Mouse (Mus musculus) spleen, adult 12 weeks (tissue): ENCODE data around the gene Olfr357.

ENCODE experiments used
- DNase-seq: peaks from one replicate; pipeline ENCODE4 v3.0.0; 2022; ENCODE audit warnings: low spot score

Olfr357 gene

GRCm38 (mm10) chr2:36993527-36993926, at the start of gene Olfr357:
Gene Olfr357, plus strand, starts transcription at chr2:36993827.
- DNase-seq: no peak

DNA sequence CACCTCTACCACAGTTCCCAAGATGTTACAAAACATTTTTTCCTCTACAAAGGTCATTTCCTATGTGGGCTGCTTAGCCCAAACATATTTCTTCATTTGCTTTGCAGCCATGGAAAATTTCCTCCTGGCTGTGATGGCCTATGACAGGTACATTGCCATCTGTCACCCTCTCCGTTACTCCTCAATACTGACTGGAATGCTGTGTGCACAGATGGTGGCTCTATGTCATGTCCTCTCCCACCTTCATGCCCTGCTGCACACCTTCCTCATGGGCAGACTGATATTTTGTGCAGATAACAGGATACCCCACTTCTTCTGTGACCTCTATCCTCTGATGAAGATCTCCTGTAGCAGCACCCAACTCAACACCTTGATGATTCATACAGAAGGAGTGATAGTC, 3.4 kb downstream of the Olfr357 start:
- DNase-seq: no peak

- DNase-seq: no peak
Measured at GRCm38 (mm10) chr2:37009235-37009634, 15.6 kb downstream of the Olfr357 start, which contains the start of gene Olfr358. Gene Olfr358, minus strand, starts transcription at chr2:37009335.
